Mouse (Mus musculus): ENCODE data around the gene Gsg1l. TPM values are rescaled to one million over a fixed set of nuclear protein-coding genes. Genes with fewer than 3 reads are reported as not detected.
A peak's percentile ranks its signal among the peaks of the same experiment; 100 is the strongest.

The Gsg1l gene
- polyA plus RNA-seq, 1 experiment from 2014 or later, result 7.7 TPM

- Histone ChIP-seq H3K4me1 (replicated peaks) (peaks cover 18% of the 10 kb centered on the region), H3K9ac (no peak overlapping the region), H3K27me3 (0 out of 2 replicates have a peak, but pooled peaks cover 7% of the 10 kb centered on the region), H3K36me3 (no peaks in the 10 kb centered on the region), H3K27ac (no peak overlapping the region), H3K9me3 (replicated peaks) (no peaks in the 10 kb centered on the region), H3K4me3 (no peak overlapping the region), H3K4me2 (no peak overlapping the region)
- WGBS, result 76% methylated on average over 5 of the region's 5 CpGs
- ATAC-seq (replicated peaks; ENCODE audit: insufficient number of reproducible peaks, insufficient read depth, low FRiP score, low read depth), result no peak
Measured at GRCm38 (mm10) chr7:125954994-125955393, 127.2 kb downstream of the Gsg1l start.

GRCm38 (mm10) chr7:125954356-125954878, 127.8 kb downstream of the Gsg1l start:
- WGBS, result 78% methylated on average over 3 of the region's 3 CpGs

GRCm38 (mm10) chr7:125953844-125954243, 128.4 kb downstream of the Gsg1l start:
- no peak overlapping the region for H3K9ac ChIP-seq
- no peak overlapping the region for H3K27ac ChIP-seq
- H3K36me3 ChIP-seq, result no peaks in the 10 kb centered on the region
- no peaks in the 10 kb centered on the region for H3K9me3 ChIP-seq (replicated peaks)
- 79% methylated on average over 6 of the region's 6 CpGs for WGBS
- H3K4me3 ChIP-seq, result no peak overlapping the region
- no peak overlapping the region for H3K4me2 ChIP-seq
- 0 out of 2 replicates have a peak, but pooled peaks cover 3% of the 10 kb centered on the region for H3K27me3 ChIP-seq
- peaks cover 12% of the 10 kb centered on the region for H3K4me1 ChIP-seq (replicated peaks)
- ATAC-seq (replicated peaks; ENCODE audit: insufficient number of reproducible peaks, insufficient read depth, low FRiP score, low read depth), result no peak

More at GRCm38 (mm10) chr7:125954356-125954878, 127.8 kb downstream of the Gsg1l start:
- peaks cover 13% of the 10 kb centered on the region for H3K4me1 ChIP-seq (replicated peaks)
- 0 out of 2 replicates have a peak, but pooled peaks cover 7% of the 10 kb centered on the region for H3K27me3 ChIP-seq
- no peak overlapping the region for H3K27ac ChIP-seq
- ATAC-seq (replicated peaks; ENCODE audit: insufficient number of reproducible peaks, insufficient read depth, low FRiP score, low read depth), result no peak
- no peak overlapping the region for H3K4me2 ChIP-seq
- no peaks in the 10 kb centered on the region for H3K9me3 ChIP-seq (replicated peaks)
- H3K4me3 ChIP-seq, result no peak overlapping the region
- H3K9ac ChIP-seq, result no peak overlapping the region
- H3K36me3 ChIP-seq, result no peaks in the 10 kb centered on the region

- Histone ChIP-seq H3K4me1 (replicated peaks) (peaks cover 10% of the 10 kb centered on the region), H3K4me2 (no peak overlapping the region), H3K27me3 (no peaks in the 10 kb centered on the region), H3K9ac (no peak overlapping the region), H3K27ac (no peak overlapping the region), H3K9me3 (replicated peaks) (no peaks in the 10 kb centered on the region), H3K36me3 (no peaks in the 10 kb centered on the region), H3K4me3 (no peak overlapping the region)
- 76% methylated on average over 7 of the region's 7 CpGs for WGBS
- ATAC-seq (replicated peaks; ENCODE audit: insufficient number of reproducible peaks, insufficient read depth, low FRiP score, low read depth), result no peak
Measured at GRCm38 (mm10) chr7:125951911-125952310, 130.3 kb downstream of the Gsg1l start.

GRCm38 (mm10) chr7:125948973-125949372, 133.2 kb downstream of the Gsg1l start:
- WGBS, result 68% methylated on average over 4 of the region's 4 CpGs
- Histone ChIP-seq H3K4me1 (replicated peaks) (peaks cover 16% of the 10 kb centered on the region), H3K4me2 (no peak overlapping the region), H3K36me3 (no peaks in the 10 kb centered on the region), H3K27me3 (no peaks in the 10 kb centered on the region), H3K27ac (no peak overlapping the region; the same call in 1 of the 2 replicates), H3K4me3 (no peak overlapping the region), H3K9me3 (replicated peaks) (no peaks in the 10 kb centered on the region), H3K9ac (no peak overlapping the region)
- ATAC-seq (replicated peaks; ENCODE audit: insufficient number of reproducible peaks, insufficient read depth, low FRiP score, low read depth), result no peak

GRCm38 (mm10) chr7:125945915-125946314, 136.3 kb downstream of the Gsg1l start:
- Histone ChIP-seq H3K4me2 (no peak overlapping the region), H3K36me3 (no peaks in the 10 kb centered on the region), H3K27ac (peak overlapping the region; percentile 66), H3K9me3 (replicated peaks) (no peaks in the 10 kb centered on the region), H3K27me3 (no peaks in the 10 kb centered on the region), H3K9ac (no peak overlapping the region), H3K4me1 (replicated peaks) (peaks cover 22% of the 10 kb centered on the region), H3K4me3 (no peak overlapping the region)
- WGBS, result 40% methylated on average over 8 of the region's 8 CpGs
- peak; percentile 74; the same call in 1 of the 2 replicates for ATAC-seq (replicated peaks; ENCODE audit: insufficient number of reproducible peaks, insufficient read depth, low FRiP score, low read depth)

- H3K4me2 ChIP-seq, result no peak overlapping the region
- H3K9me3 ChIP-seq (replicated peaks), result no peaks in the 10 kb centered on the region
- H3K36me3 ChIP-seq, result no peaks in the 10 kb centered on the region
- H3K27me3 ChIP-seq, result no peaks in the 10 kb centered on the region
- H3K4me3 ChIP-seq, result no peak overlapping the region
- WGBS, result 75% methylated on average over 5 of the region's 5 CpGs
- peaks cover 22% of the 10 kb centered on the region for H3K4me1 ChIP-seq (replicated peaks)
- ATAC-seq (replicated peaks; ENCODE audit: insufficient number of reproducible peaks, insufficient read depth, low FRiP score, low read depth), result no peak
- no peak overlapping the region for H3K27ac ChIP-seq
- no peak overlapping the region for H3K9ac ChIP-seq
Measured at GRCm38 (mm10) chr7:125944631-125945030, 137.6 kb downstream of the Gsg1l start.

- Histone ChIP-seq H3K4me3 (no peak overlapping the region), H3K4me2 (no peak overlapping the region), H3K9me3 (replicated peaks) (no peaks in the 10 kb centered on the region), H3K9ac (no peak overlapping the region), H3K4me1 (replicated peaks) (peaks cover 17% of the 10 kb centered on the region), H3K36me3 (no peaks in the 10 kb centered on the region), H3K27ac (no peak overlapping the region), H3K27me3 (no peaks in the 10 kb centered on the region)
- 91% methylated on average over 4 of the region's 4 CpGs for WGBS
- no peak for ATAC-seq (replicated peaks; ENCODE audit: insufficient number of reproducible peaks, insufficient read depth, low FRiP score, low read depth)
Measured at GRCm38 (mm10) chr7:125943511-125943910, 138.7 kb downstream of the Gsg1l start.

- H3K9me3 ChIP-seq (replicated peaks), result no peaks in the 10 kb centered on the region
- H3K4me1 ChIP-seq (replicated peaks), result peaks cover 18% of the 10 kb centered on the region
- H3K4me3 ChIP-seq, result no peak overlapping the region
- 61% methylated on average over 6 of the region's 6 CpGs for WGBS
- no peak for ATAC-seq (replicated peaks; ENCODE audit: insufficient number of reproducible peaks, insufficient read depth, low FRiP score, low read depth)
- no peaks in the 10 kb centered on the region for H3K27me3 ChIP-seq
- H3K4me2 ChIP-seq, result no peak overlapping the region
- no peak overlapping the region for H3K27ac ChIP-seq
- no peaks in the 10 kb centered on the region for H3K36me3 ChIP-seq
- H3K9ac ChIP-seq, result no peak overlapping the region
Measured at GRCm38 (mm10) chr7:125942365-125943090, 139.7 kb downstream of the Gsg1l start.

- Histone ChIP-seq H3K27ac (peak overlapping the region; percentile 91), H3K4me3 (no peak overlapping the region), H3K36me3 (no peaks in the 10 kb centered on the region), H3K9me3 (replicated peaks) (no peaks in the 10 kb centered on the region), H3K9ac (no peak overlapping the region; the same call in 1 of the 2 replicates), H3K4me1 (replicated peaks) (peaks cover 47% of the 10 kb centered on the region), H3K4me2 (peak overlapping the region; percentile 56), H3K27me3 (no peaks in the 10 kb centered on the region)
- ATAC-seq (replicated peaks; ENCODE audit: insufficient number of reproducible peaks, insufficient read depth, low FRiP score, low read depth), result no peak
- WGBS, result 63% methylated on average over 2 of the region's 2 CpGs
Measured at GRCm38 (mm10) chr7:125934319-125934718, 147.9 kb downstream of the Gsg1l start.

- H3K27ac ChIP-seq, result peak overlapping the region; percentile 91
- peaks cover 47% of the 10 kb centered on the region for H3K4me1 ChIP-seq (replicated peaks)
- no peaks in the 10 kb centered on the region for H3K27me3 ChIP-seq
- 13% methylated on average over 16 of the region's 16 CpGs for WGBS
- H3K36me3 ChIP-seq, result no peaks in the 10 kb centered on the region
- peak overlapping the region; percentile 25 for H3K4me3 ChIP-seq
- peak overlapping the region; percentile 23; the same call in 1 of the 2 replicates for H3K9ac ChIP-seq
- peak overlapping the region; percentile 56 for H3K4me2 ChIP-seq
- H3K9me3 ChIP-seq (replicated peaks), result no peaks in the 10 kb centered on the region
- peak; percentile 67 for ATAC-seq (replicated peaks; ENCODE audit: insufficient number of reproducible peaks, insufficient read depth, low FRiP score, low read depth)
Measured at GRCm38 (mm10) chr7:125933356-125934244, 148.6 kb downstream of the Gsg1l start.

Measured in heart, embryonic 15.5 days (tissue).